Mouse (Mus musculus) forebrain, embryonic 13.5 days (tissue): ENCODE data around the gene Hbp1. TPM values are rescaled to one million over a fixed set of nuclear protein-coding genes. Genes with fewer than 3 reads are reported as not detected.

Experiments
- ATAC-seq: fragments of 200-750 bp; cut with Nextera tagmentation; 2 replicates; pipeline ENCODE4 v1.8.0; 2017
- H3K27ac ChIP-seq: fragments of 300-500 bp; sonication (generic); 2 replicates; pipeline ENCODE4 v1.5.1; 2015; ENCODE audit warnings: inconsistent platforms, mild to moderate bottlenecking, moderate library complexity
- H3K27me3 ChIP-seq: fragments of 300-500 bp; sonication (generic); 2 replicates; pipeline ENCODE4 v1.6.1; 2015; ENCODE audit warnings: mild to moderate bottlenecking, inconsistent platforms
- H3K36me3 ChIP-seq: fragments of 300-500 bp; sonication (generic); 2 replicates; pipeline ENCODE4 v1.6.1; 2015; ENCODE audit warnings: mild to moderate bottlenecking, inconsistent platforms; ENCODE audit not compliant: poor library complexity, severe bottlenecking
- H3K4me1 ChIP-seq: fragments of 300-500 bp; sonication (generic); 2 replicates; pipeline ENCODE4 v1.6.1; 2015; ENCODE audit warnings: inconsistent platforms
- H3K4me2 ChIP-seq: fragments of 300-500 bp; sonication (generic); 2 replicates; pipeline ENCODE4 v1.6.1; 2015; ENCODE audit warnings: inconsistent platforms, mild to moderate bottlenecking, moderate library complexity
- H3K4me3 ChIP-seq: fragments of 300-500 bp; sonication (generic); 2 replicates; pipeline ENCODE4 v1.5.1; 2015; ENCODE audit warnings: mild to moderate bottlenecking, inconsistent platforms
- H3K9ac ChIP-seq: fragments of 300-500 bp; sonication (generic); 2 replicates; pipeline ENCODE4 v1.6.1; 2015; ENCODE audit warnings: mild to moderate bottlenecking, inconsistent platforms
- H3K9me3 ChIP-seq: fragments of 300-500 bp; sonication (generic); replicated peaks from 2 replicates; pipeline ENCODE4 v1.6.1; 2016; ENCODE audit warnings: inconsistent platforms
- WGBS: fragments of 180-500 bp; shearing (Covaris S2); methylation state at CpG from one replicate; pipeline ENCODE4 v1.1.7; 2015; 5-methylcytosine and 5-hydroxymethylcytosine counted together
- polyA plus RNA-seq: library from polyadenylated mRNA; unstranded; fragments of >200 nt; fragmentation: Nextera tagmentation; extraction: Ambion mirVana; gene quantifications from 2 replicates; pipeline ENCODE4 v1.2.1, GENCODE M21; 2015

The Hbp1 gene
- polyA plus RNA-seq, 1 experiment from 2014 or later = 85.8 TPM

- no peak overlapping the region for H3K9ac ChIP-seq
- no peaks in the 10 kb centered on the region for H3K27me3 ChIP-seq
- no peak overlapping the region for H3K4me2 ChIP-seq
- no peaks in the 10 kb centered on the region for H3K9me3 ChIP-seq
- H3K4me1 ChIP-seq = peaks cover 29% of the 10 kb centered on the region
- WGBS = 52% methylated on average over 7 of the region's 7 CpGs
- H3K36me3 ChIP-seq = no peaks in the 10 kb centered on the region
- no peak for ATAC-seq
- H3K4me3 ChIP-seq = no peak overlapping the region
- H3K27ac ChIP-seq = no peak overlapping the region
These were observed 52.9 kb downstream of the Hbp1 start for GRCm38 (mm10) chr12:31897456-31897855.

DNA sequence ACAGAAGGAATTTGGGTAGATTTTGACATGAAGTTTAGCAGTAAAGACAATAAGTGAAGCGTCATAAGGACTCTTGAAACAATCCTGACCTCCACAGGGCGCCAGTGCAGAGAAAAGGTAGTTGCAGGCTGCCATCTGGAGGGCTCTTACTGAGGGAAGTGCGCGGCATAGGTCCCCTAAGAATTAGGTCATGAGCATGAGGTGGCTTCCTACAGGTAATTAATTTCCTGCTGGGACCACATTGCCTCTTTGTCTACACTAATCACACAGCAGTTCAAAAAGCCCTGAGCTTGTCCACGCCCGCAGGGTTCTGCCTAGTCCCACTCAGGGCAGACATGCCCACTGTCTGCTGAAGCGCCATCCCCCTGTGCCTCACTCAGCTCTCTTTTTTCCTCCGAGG is 53.3 kb downstream of the Hbp1 start:
- Histone ChIP-seq H3K9ac (no peak overlapping the region), H3K4me3 (no peak overlapping the region), H3K36me3 (no peaks in the 10 kb centered on the region), H3K4me2 (0 out of 2 replicates have a peak overlapping the region, but pooled peaks have one; percentile 4), H3K27ac (peak overlapping the region; percentile 65), H3K9me3 (no peaks in the 10 kb centered on the region), H3K27me3 (no peaks in the 10 kb centered on the region), H3K4me1 (peaks cover 29% of the 10 kb centered on the region)
- 11% methylated on average over 8 of the region's 8 CpGs for WGBS
- peak; percentile 50; the same call in 1 of the 2 replicates for ATAC-seq

- Histone ChIP-seq H3K4me1 (peaks cover 29% of the 10 kb centered on the region), H3K9me3 (no peaks in the 10 kb centered on the region), H3K4me2 (no peak overlapping the region), H3K27me3 (no peaks in the 10 kb centered on the region), H3K9ac (no peak overlapping the region), H3K27ac (peak overlapping the region; percentile 65), H3K4me3 (no peak overlapping the region), H3K36me3 (no peaks in the 10 kb centered on the region)
- peak; percentile 43 for ATAC-seq
- WGBS = 11% methylated on average over 5 of the region's 5 CpGs
These were observed 54.0 kb downstream of the Hbp1 start for GRCm38 (mm10) chr12:31896295-31896694.

DNA sequence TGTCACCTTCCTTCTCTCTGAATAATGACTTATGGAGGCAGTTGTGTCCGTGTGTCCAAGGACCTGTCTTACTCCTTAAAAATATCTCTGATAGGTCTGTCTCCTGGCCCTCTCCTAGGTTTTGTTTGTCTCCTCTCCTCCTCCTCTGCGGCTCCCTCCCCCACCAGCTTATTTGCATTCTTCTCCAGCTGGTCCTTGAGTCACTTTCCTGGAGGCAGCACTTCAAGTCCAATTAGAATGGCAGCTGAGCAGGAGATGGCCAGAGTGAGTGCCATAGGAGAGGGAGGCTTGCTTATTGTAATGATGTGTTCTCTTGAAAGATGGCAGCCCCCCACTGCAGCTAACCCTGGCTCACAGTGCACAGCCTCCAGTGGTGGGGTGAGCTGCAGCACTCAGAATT is 54.4 kb downstream of the Hbp1 start:
- 6% methylated on average over 2 of the region's 2 CpGs for WGBS
- H3K4me1 ChIP-seq = peaks cover 29% of the 10 kb centered on the region
- peak overlapping the region; percentile 65 for H3K27ac ChIP-seq
- no peak overlapping the region for H3K4me2 ChIP-seq
- H3K36me3 ChIP-seq = no peaks in the 10 kb centered on the region
- no peaks in the 10 kb centered on the region for H3K9me3 ChIP-seq
- H3K4me3 ChIP-seq = no peak overlapping the region
- H3K27me3 ChIP-seq = no peaks in the 10 kb centered on the region
- peak; percentile 87 for ATAC-seq
- no peak overlapping the region for H3K9ac ChIP-seq

DNA sequence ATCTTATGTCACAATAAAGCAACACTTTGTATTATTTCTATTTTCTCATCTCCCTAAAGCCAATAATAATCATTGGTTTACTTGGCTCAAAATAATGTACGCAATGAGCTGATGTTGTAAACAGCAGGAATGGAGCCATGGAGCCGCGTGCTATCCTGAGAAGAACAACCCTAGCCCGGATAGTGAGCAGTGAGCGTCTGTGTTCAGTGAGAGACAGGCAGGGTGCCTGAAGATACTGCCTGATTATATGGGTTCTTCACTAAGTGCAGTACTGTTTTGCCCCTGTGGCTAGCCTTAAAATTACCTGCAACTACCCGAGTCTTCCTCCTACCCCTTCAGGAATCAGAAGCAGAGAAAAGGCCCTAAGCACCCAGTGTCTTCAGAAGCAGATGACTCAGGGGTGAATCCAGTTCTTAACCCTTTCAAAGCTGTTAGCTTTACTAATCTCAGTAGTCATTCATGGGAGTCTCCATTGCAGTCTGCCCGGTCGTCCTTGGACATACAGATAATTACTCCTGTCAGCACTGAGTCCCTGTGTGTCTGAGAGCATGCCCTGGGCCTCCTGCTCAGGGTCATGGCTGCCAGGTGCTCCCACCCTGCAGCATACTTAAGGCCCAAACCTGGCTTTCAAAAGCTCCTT is 55.1 kb downstream of the Hbp1 start:
- Histone ChIP-seq H3K9ac (no peak overlapping the region), H3K4me1 (peaks cover 29% of the 10 kb centered on the region)

GRCm38 (mm10) chr12:31892771-31893170 is 57.6 kb downstream of the Hbp1 start:
- Histone ChIP-seq H3K9ac (no peak overlapping the region), H3K4me2 (no peak overlapping the region), H3K4me3 (no peak overlapping the region), H3K36me3 (0 out of 2 replicates have a peak, but pooled peaks cover 3% of the 10 kb centered on the region), H3K27ac (no peak overlapping the region), H3K4me1 (peaks cover 29% of the 10 kb centered on the region), H3K27me3 (no peaks in the 10 kb centered on the region), H3K9me3 (no peaks in the 10 kb centered on the region)
- no peak for ATAC-seq
- 87% methylated on average over 7 of the region's 7 CpGs for WGBS

More for the DNA sequence above, 55.1 kb downstream of the Hbp1 start:
- H3K27ac ChIP-seq = peak overlapping the region; percentile 65
- no peaks in the 10 kb centered on the region for H3K9me3 ChIP-seq
- no peak overlapping the region for H3K4me2 ChIP-seq
- 23% methylated on average over 8 of the region's 8 CpGs for WGBS
- no peaks in the 10 kb centered on the region for H3K27me3 ChIP-seq
- peak; percentile 65 for ATAC-seq
- no peaks in the 10 kb centered on the region for H3K36me3 ChIP-seq
- no peak overlapping the region for H3K4me3 ChIP-seq

DNA sequence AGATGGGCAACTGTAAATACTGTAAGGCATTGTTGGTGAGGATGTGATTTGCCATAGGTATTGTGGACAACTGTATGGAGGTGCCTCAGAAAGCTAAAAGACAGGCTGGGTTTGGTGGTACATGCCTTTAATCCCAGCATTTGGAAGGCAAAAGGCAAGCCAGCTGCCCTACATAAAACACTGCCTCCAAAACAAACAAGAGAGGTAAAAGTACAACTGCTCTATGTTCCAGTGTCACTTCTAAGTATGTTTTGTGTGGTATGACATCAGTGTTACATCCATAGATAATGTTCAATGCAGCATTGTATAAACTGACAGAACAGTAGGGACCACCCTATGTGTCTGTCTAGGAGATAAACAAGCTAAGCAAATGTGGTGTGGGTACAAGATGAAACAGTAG is 58.3 kb downstream of the Hbp1 start:
- no peak for ATAC-seq
- peaks cover 25% of the 10 kb centered on the region for H3K4me1 ChIP-seq
- H3K9me3 ChIP-seq = no peaks in the 10 kb centered on the region
- H3K36me3 ChIP-seq = peaks cover 5% of the 10 kb centered on the region; the same call in 1 of the 2 replicates
- H3K4me2 ChIP-seq = no peak overlapping the region
- no peak overlapping the region for H3K9ac ChIP-seq
- no peaks in the 10 kb centered on the region for H3K27me3 ChIP-seq
- no peak overlapping the region for H3K4me3 ChIP-seq
- no peak overlapping the region for H3K27ac ChIP-seq

DNA sequence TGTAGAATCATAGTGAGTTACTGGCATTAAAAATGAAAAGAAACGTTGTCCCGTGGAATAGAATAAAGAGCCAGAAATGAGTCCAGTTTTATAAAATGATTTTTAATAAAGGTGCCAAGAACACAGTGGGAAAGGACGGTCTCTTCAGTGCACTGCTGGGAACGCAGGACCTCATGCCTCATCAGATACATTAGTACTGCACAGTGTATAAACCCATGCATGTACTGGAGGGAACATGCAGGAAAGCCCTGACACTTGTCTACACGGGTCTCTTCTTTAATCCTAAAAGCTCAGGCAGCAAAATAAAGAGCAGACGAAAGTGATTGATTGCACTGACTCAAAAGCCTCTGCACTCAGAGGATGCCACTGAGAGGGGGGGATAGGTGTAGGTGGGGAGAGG is 59.6 kb downstream of the Hbp1 start:
- no peak overlapping the region for H3K4me2 ChIP-seq
- peaks cover 15% of the 10 kb centered on the region for H3K36me3 ChIP-seq
- H3K27me3 ChIP-seq = no peaks in the 10 kb centered on the region
- H3K4me3 ChIP-seq = no peak overlapping the region
- H3K4me1 ChIP-seq = peaks cover 11% of the 10 kb centered on the region
- no peak overlapping the region for H3K9ac ChIP-seq
- no peak for ATAC-seq
- no peak overlapping the region for H3K27ac ChIP-seq
- WGBS = 69% methylated on average over 6 of the region's 6 CpGs
- no peaks in the 10 kb centered on the region for H3K9me3 ChIP-seq

GRCm38 (mm10) chr12:31885844-31886606 is 64.3 kb downstream of the Hbp1 start:
- WGBS = 93% methylated on average over 11 of the region's 11 CpGs
- Histone ChIP-seq H3K4me2 (no peak overlapping the region), H3K4me3 (no peak overlapping the region), H3K9me3 (no peaks in the 10 kb centered on the region), H3K9ac (no peak overlapping the region), H3K27ac (no peak overlapping the region), H3K4me1 (no peaks in the 10 kb centered on the region), H3K36me3 (peaks cover 15% of the 10 kb centered on the region), H3K27me3 (no peaks in the 10 kb centered on the region)
- ATAC-seq = no peak

- Histone ChIP-seq H3K4me3 (no peak overlapping the region), H3K9ac (no peak overlapping the region), H3K4me2 (no peak overlapping the region), H3K27ac (no peak overlapping the region), H3K36me3 (peaks cover 15% of the 10 kb centered on the region), H3K4me1 (no peaks in the 10 kb centered on the region), H3K27me3 (no peaks in the 10 kb centered on the region), H3K9me3 (no peaks in the 10 kb centered on the region)
- WGBS = 86% methylated on average over 4 of the region's 4 CpGs
- ATAC-seq = no peak
These were observed 65.3 kb downstream of the Hbp1 start for GRCm38 (mm10) chr12:31885084-31885483.

DNA sequence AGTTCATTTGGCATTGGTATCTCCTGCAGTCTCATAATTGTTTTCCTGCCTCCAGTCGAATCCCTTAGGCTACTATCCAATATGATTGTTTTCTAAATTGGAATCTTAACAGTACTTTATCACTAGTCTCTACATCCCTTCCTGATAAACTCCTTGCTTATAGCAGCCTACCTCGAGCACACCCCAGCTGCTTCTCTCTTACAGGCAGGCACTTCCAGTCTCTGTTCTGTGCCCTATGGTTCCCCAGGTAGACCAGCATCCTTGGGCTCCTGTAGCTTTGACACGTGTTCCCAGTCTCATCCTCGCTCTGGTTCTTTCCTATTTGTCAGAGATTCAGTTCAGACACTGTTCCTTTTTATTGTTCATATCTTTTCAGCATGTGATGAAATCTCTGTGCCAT is 66.0 kb downstream of the Hbp1 start:
- Histone ChIP-seq H3K4me1 (no peaks in the 10 kb centered on the region), H3K27ac (no peak overlapping the region), H3K9me3 (no peaks in the 10 kb centered on the region), H3K9ac (no peak overlapping the region), H3K4me3 (no peak overlapping the region), H3K4me2 (no peak overlapping the region), H3K27me3 (no peaks in the 10 kb centered on the region), H3K36me3 (peaks cover 12% of the 10 kb centered on the region)
- WGBS = 88% methylated on average over 4 of the region's 4 CpGs
- ATAC-seq = no peak

DNA sequence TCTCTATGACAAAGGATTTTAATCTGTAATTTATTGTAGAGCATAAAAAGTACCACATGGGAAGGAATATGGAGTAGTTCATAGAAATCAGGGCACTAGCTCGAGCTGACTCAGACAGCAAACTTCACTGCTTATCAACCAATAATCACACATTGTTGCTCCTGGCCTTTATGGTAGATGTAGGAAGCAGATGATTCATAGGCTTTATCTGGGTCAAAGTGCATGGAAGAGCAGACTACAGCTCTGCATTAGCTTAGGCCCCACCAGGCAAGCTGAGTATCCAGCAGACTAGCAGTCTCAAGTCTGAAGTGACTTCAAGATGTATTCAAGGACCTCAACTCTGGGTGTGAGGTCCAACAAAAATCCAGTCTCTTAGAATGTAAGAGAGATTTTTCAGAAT is 67.6 kb downstream of the Hbp1 start:
- Histone ChIP-seq H3K36me3 (peaks cover 12% of the 10 kb centered on the region), H3K27ac (no peak overlapping the region), H3K4me2 (no peak overlapping the region), H3K27me3 (no peaks in the 10 kb centered on the region), H3K4me1 (no peaks in the 10 kb centered on the region), H3K9ac (no peak overlapping the region), H3K9me3 (no peaks in the 10 kb centered on the region), H3K4me3 (no peak overlapping the region)
- no peak for ATAC-seq
- 79% methylated on average over 1 of the region's 1 CpGs for WGBS
